8 mouse cellular contexts compared by ENCODE assay signal in the genomic region with DNA sequence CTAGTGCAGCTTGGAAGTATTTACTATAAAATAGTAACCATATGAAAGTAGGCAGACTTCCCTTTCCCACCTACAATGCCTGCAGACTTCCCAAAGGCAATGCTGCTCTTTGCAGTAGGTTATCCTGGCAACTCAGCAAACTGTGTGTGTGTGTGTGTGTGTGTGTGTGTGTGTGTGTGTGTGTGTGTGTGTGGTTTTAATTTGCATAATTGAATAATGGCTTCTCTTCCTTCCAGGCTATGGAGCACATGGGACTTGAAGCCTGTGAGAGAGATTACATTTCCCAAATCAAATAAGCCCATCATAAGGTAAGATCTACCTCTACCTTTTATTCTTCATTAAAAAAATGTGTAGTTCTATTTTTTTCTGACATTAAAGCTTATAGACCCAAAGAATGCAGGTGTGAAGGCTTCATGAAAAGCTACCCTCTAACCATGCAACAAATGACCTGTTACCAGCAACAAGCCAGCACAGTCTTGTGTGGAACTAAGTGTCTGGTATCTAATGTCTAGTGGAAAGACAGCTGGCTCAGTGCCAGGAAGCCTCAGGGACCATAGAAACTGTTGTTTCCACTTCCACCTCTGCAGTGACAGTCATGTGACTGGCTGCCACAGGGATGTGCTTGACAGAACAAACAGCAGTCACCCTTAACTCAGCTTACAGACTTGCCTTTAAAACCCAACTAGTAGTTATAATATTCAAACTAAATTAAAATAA. TPM values are rescaled to one million over a fixed set of nuclear protein-coding genes. Genes with fewer than 3 reads are reported as not detected.
A peak's percentile ranks its signal among the peaks of the same experiment; 100 is the strongest.
DNase-seq lines count a peak whose midpoint lies in the region; ATAC-seq and TF ChIP-seq lines count a peak whose summit lies in the region.

No protein-coding gene starts in this region.

- peak; percentile 68 for DNase-seq in heart, adult 11 months
- DNase-seq in heart, postnatal 25 days (ENCODE audit: low spot score): no peak
- peak; percentile 86 for DNase-seq in MEL (ENCODE audit: low read depth, low spot score)
- peak; percentile 70 for DNase-seq in forebrain, embryonic 14.5 days (ENCODE audit: low spot score)
- peak; percentile 59 for DNase-seq in kidney, postnatal 10 days
- peak; percentile 36 for DNase-seq in neural tube, embryonic 11.5 days (ENCODE audit: low spot score)
- DNase-seq in gastrocnemius, adult 2 months: no peak

- no peak overlapping the region for H3K4me2 ChIP-seq in forebrain, embryonic 14.5 days (ENCODE audit: low read length)
- H3K4me2 ChIP-seq in neural tube, embryonic 11.5 days (ENCODE audit: low read depth): no peak overlapping the region

- no peak; a peak in 2 of 4 replicates for TF ChIP-seq EP300 in MEL (IDR thresholded peaks at IDR 0.05; ENCODE audit: low read depth in 1 of 2, low read length in 2 of 2)

- H3K9me3 ChIP-seq in MEL (replicated peaks; ENCODE audit: insufficient read depth, low read length): no peaks in the 10 kb centered on the region
- H3K9me3 ChIP-seq in forebrain, embryonic 14.5 days (replicated peaks; ENCODE audit: control insufficient read depth, low read length): no peaks in the 10 kb centered on the region
- H3K9me3 ChIP-seq in neural tube, embryonic 11.5 days (ENCODE audit: control insufficient read depth, low read length): no peaks in the 10 kb centered on the region

- TF ChIP-seq POLR2A in MEL (IDR thresholded peaks at IDR 0.05; ENCODE audit: control insufficient read depth in 1 of 2, insufficient read depth in 1 of 2, low read depth in 1 of 2, low read length in 2 of 2, poor library complexity in 1 of 2): no peak

- no peak for TF ChIP-seq CTCF in MEL (IDR thresholded peaks at IDR 0.05 in 2 of 3, conservative IDR thresholded peaks at IDR 0.05 in 1 of 3; ENCODE audit: control insufficient read depth in 1 of 3, insufficient read depth in 1 of 3, low read depth in 2 of 3, low read length in 3 of 3, poor library complexity in 1 of 3, severe bottlenecking in 1 of 3)
- TF ChIP-seq CTCF in gastrocnemius, adult 2 months (IDR thresholded peaks at IDR 0.05): no peak

- H3K79me2 ChIP-seq in MEL (ENCODE audit: control insufficient read depth, insufficient read depth, low read length, poor library complexity): no peaks in the 10 kb centered on the region

- no peak for TF ChIP-seq RAD21 in MEL (IDR thresholded peaks at IDR 0.05; ENCODE audit: low read depth, low read length)

- peak; percentile 76; the same call in 1 of the 2 replicates for ATAC-seq in forebrain, embryonic 14.5 days
- ATAC-seq in neural tube, embryonic 11.5 days (ENCODE audit: insufficient read depth, low FRiP score, low TSS enrichment): peak; percentile 41; the same call in 1 of the 2 replicates
- no peak for ATAC-seq in erythroblast, adult 5-6 weeks (replicated peaks; ENCODE audit: low FRiP score, poor library complexity, severe bottlenecking)

- H3K4me1 ChIP-seq in MEL (ENCODE audit: control insufficient read depth in 1 of 2, insufficient read depth in 2 of 2, low read length in 2 of 2): peaks cover 5 to 8% of the 10 kb centered on the region in 2 experiments; a peak in 2 of 4 replicates
- H3K4me1 ChIP-seq in forebrain, embryonic 14.5 days (ENCODE audit: control insufficient read depth, insufficient read depth, low read length): no peaks in the 10 kb centered on the region
- no peaks in the 10 kb centered on the region for H3K4me1 ChIP-seq in neural tube, embryonic 11.5 days (ENCODE audit: control insufficient read depth, insufficient read depth, low read length)

- no peak overlapping the region for H3K4me3 ChIP-seq in MEL (ENCODE audit: control insufficient read depth in 1 of 2, insufficient read depth in 1 of 2, low read depth in 2 of 2, low read length in 2 of 2)
- no peak overlapping the region for H3K4me3 ChIP-seq in forebrain, embryonic 14.5 days (ENCODE audit: low read depth, low read length)
- H3K4me3 ChIP-seq in neural tube, embryonic 11.5 days (ENCODE audit: low read depth, low read length): no peak overlapping the region
- no peak overlapping the region for H3K4me3 ChIP-seq in gastrocnemius, adult 2 months

- H3K9ac ChIP-seq in MEL (ENCODE audit: control insufficient read depth, low read depth, low read length, poor library complexity, severe bottlenecking): no peak overlapping the region
- no peak overlapping the region for H3K9ac ChIP-seq in forebrain, embryonic 14.5 days (ENCODE audit: low read length)
- no peak overlapping the region for H3K9ac ChIP-seq in neural tube, embryonic 11.5 days (ENCODE audit: low read length)

- intact Hi-C loops in heart, postnatal 25 days (cut with DNase I): no loop called here
- intact Hi-C loops in gastrocnemius, adult 2 months (cut with DNase I): no loop called here

- H3K27me3 ChIP-seq in MEL (ENCODE audit: control insufficient read depth in 1 of 2, insufficient read depth in 2 of 2, low read length in 2 of 2): no peaks in the 10 kb centered on the region
- no peaks in the 10 kb centered on the region for H3K27me3 ChIP-seq in forebrain, embryonic 14.5 days (replicated peaks; ENCODE audit: control insufficient read depth, insufficient read depth, low read length)
- no peaks in the 10 kb centered on the region for H3K27me3 ChIP-seq in neural tube, embryonic 11.5 days (ENCODE audit: control insufficient read depth, insufficient read depth, low read length)

- H3K36me3 ChIP-seq in MEL (ENCODE audit: control insufficient read depth in 1 of 2, insufficient read depth in 2 of 2, low read length in 2 of 2): peaks cover 0 to 4% of the 10 kb centered on the region in 2 experiments; a peak in 2 of 4 replicates
- H3K36me3 ChIP-seq in forebrain, embryonic 14.5 days (ENCODE audit: control insufficient read depth, insufficient read depth, low read length): peaks cover 11% of the 10 kb centered on the region; the same call in 1 of the 2 replicates
- H3K36me3 ChIP-seq in neural tube, embryonic 11.5 days (ENCODE audit: control insufficient read depth, insufficient read depth, low read length): no peaks in the 10 kb centered on the region

- no peak overlapping the region for H3K27ac ChIP-seq in MEL (ENCODE audit: control insufficient read depth, low read depth, low read length)
- H3K27ac ChIP-seq in forebrain, embryonic 14.5 days (ENCODE audit: low read depth, low read length): no peak overlapping the region
- no peak overlapping the region for H3K27ac ChIP-seq in neural tube, embryonic 11.5 days (ENCODE audit: low read depth, low read length)
- H3K27ac ChIP-seq in gastrocnemius, adult 2 months: no peak overlapping the region

TF ChIP-seq in MEL, 35 proteins besides CTCF, POLR2A, EP300 and RAD21:
- TF ChIP-seq BHLHE40 (IDR thresholded peaks at IDR 0.05; ENCODE audit: borderline replicate concordance, low read depth, low read length) (no peak), MAX (IDR thresholded peaks at IDR 0.05; ENCODE audit: low read length) (peak; percentile 46; the same call in 1 of the 2 replicates), USF1 (IDR thresholded peaks at IDR 0.05; ENCODE audit: low read depth, low read length) (peak; percentile 91), GATA1 (IDR thresholded peaks at IDR 0.05; ENCODE audit: low read depth, low read length) (no peak), CHD2 (IDR thresholded peaks at IDR 0.05; ENCODE audit: low read length) (no peak), ZC3H11A (IDR thresholded peaks at IDR 0.05; ENCODE audit: low read depth, low read length) (no peak), USF2 (IDR thresholded peaks at IDR 0.05; ENCODE audit: borderline replicate concordance in 1 of 2, insufficient read depth in 1 of 2, low read depth in 1 of 2, low read length in 2 of 2) (0 out of 4 replicates have a peak, but pooled peaks of 1 of the 2 experiments have one; percentile 52), TAL1 (IDR thresholded peaks at IDR 0.05; ENCODE audit: low read length) (no peak), TBP (IDR thresholded peaks at IDR 0.05; ENCODE audit: low read depth, low read length) (no peak)

RNA-seq across cellular contexts. Expression of a gene that starts 7.9 kb away (rescaled TPM):
- under 1 TPM; 0.49 to 0.89 TPM for total RNA-seq in heart, postnatal 25 days (2021)
- not detected in 2 replicates for total RNA-seq in MEL (2012; rRNA removed)
- not detected for polyA plus RNA-seq in MEL (2012; ENCODE audit: insufficient read depth in 1 of 2, insufficient read length in 2 of 2, low read depth in 1 of 2, low replicate concordance in 2 of 2, missing spikeins in 1 of 2)
- 23.5 and 29.1 TPM in 2 replicates for polyA plus RNA-seq in forebrain, embryonic 14.5 days (2014; fragmentation: Nextera tagmentation; extraction: Ambion mirVana)
- 3.2 and 3.4 TPM in 2 replicates for polyA plus RNA-seq in neural tube, embryonic 11.5 days (2014; fragmentation: Nextera tagmentation; extraction: Ambion mirVana)
- total RNA-seq in gastrocnemius, adult 2 months (2021): under 1 TPM; 0.41 to 0.75 TPM
- not detected in 2 replicates for total RNA-seq in erythroblast, adult 5-6 weeks (2015; ENCODE audit: low replicate concordance)
- not detected in 2 replicates for total RNA-seq in erythroblast, adult 5-6 weeks (2017; ENCODE audit: low replicate concordance)

Comparison
In these comparisons a context has a peak if more than half of its experiments do, and no peak if none do; other contexts are left out.
1. DNase-seq: peak in heart, adult 11 months (single experiment), MEL (single experiment), forebrain, embryonic 14.5 days (single experiment), kidney, postnatal 10 days (single experiment) and neural tube, embryonic 11.5 days (single experiment); none in heart, postnatal 25 days (single experiment) and gastrocnemius, adult 2 months (single experiment).